Mouse (Mus musculus): ENCODE measurements around the gene Polr1e.
"Not testable (repeated sequence)": the region's sequence is repeated elsewhere in the genome, so short reads cannot be mapped to it uniquely, and the experiment has no call there.

Polr1e gene

GRCm38 (mm10) chr4:45018452-45018980 is at the start of gene Polr1e:
Gene Polr1e, plus strand, starts transcription at chr4:45018583.
- in situ Hi-C loops (cut with MboI): no loop called here

GRCm38 (mm10) chr4:44970056-44970455 is 48.3 kb upstream of the Polr1e start:
- in situ Hi-C loops (cut with MboI): no loop called here

- in situ Hi-C loops (cut with MboI): no loop called here
These were observed 47.7 kb upstream of the Polr1e start for GRCm38 (mm10) chr4:44970612-44971110.

GRCm38 (mm10) chr4:44973450-44973849 is 44.9 kb upstream of the Polr1e start:
- in situ Hi-C loops (cut with MboI): no loop called here

- in situ Hi-C loops (cut with MboI): no loop called here
These were observed 44.5 kb upstream of the Polr1e start for GRCm38 (mm10) chr4:44973871-44974270.

- in situ Hi-C loops (cut with MboI): no loop called here
These were observed 44.1 kb upstream of the Polr1e start for GRCm38 (mm10) chr4:44974331-44974730.

GRCm38 (mm10) chr4:44976026-44976615 is 42.3 kb upstream of the Polr1e start:
- in situ Hi-C loops (cut with MboI): no loop called here

- in situ Hi-C loops (cut with MboI): no loop called here
These were observed 41.3 kb upstream of the Polr1e start for GRCm38 (mm10) chr4:44976921-44977710.

- in situ Hi-C loops (cut with MboI): no loop called here
These were observed 40.2 kb upstream of the Polr1e start for GRCm38 (mm10) chr4:44978175-44978574.

GRCm38 (mm10) chr4:44979794-44980338 is 38.5 kb upstream of the Polr1e start:
- in situ Hi-C loops (cut with MboI): no loop called here

GRCm38 (mm10) chr4:44981280-44981973 is 37.0 kb upstream of the Polr1e start, which contains the start of gene Grhpr:
Gene Grhpr, plus strand, starts transcription at chr4:44981395.
- in situ Hi-C loops (cut with MboI): no loop called here

- in situ Hi-C loops (cut with MboI): no loop called here
These were observed 36.5 kb upstream of the Polr1e start for GRCm38 (mm10) chr4:44981974-44982287.

GRCm38 (mm10) chr4:44982440-44983130 is 35.8 kb upstream of the Polr1e start:
- in situ Hi-C loops (cut with MboI): no loop called here

- in situ Hi-C loops (cut with MboI): no loop called here
These were observed 35.1 kb upstream of the Polr1e start for GRCm38 (mm10) chr4:44983131-44983740.

GRCm38 (mm10) chr4:44990560-44990959 is 27.8 kb upstream of the Polr1e start:
- in situ Hi-C loops (cut with MboI): no loop called here

- in situ Hi-C loops (cut with MboI): not testable (repeated sequence)
These were observed 26.1 kb upstream of the Polr1e start for GRCm38 (mm10) chr4:44992330-44992729.

- in situ Hi-C loops (cut with MboI): not testable (repeated sequence)
These were observed 25.2 kb upstream of the Polr1e start for GRCm38 (mm10) chr4:44993179-44993578.

GRCm38 (mm10) chr4:44993847-44994246 is 24.5 kb upstream of the Polr1e start:
- in situ Hi-C loops (cut with MboI): no loop called here

GRCm38 (mm10) chr4:44994776-44995175 is 23.6 kb upstream of the Polr1e start:
- in situ Hi-C loops (cut with MboI): no loop called here

- in situ Hi-C loops (cut with MboI): no loop called here
These were observed 20.3 kb upstream of the Polr1e start for GRCm38 (mm10) chr4:44998071-44998470.

GRCm38 (mm10) chr4:45000001-45000400 is 18.4 kb upstream of the Polr1e start:
- in situ Hi-C loops (cut with MboI): no loop called here

All from mature B cell (primary cell).